Mouse (Mus musculus) hindbrain, embryonic 13.5 days (tissue): ENCODE data around the gene Camta1. TPM values are rescaled to one million over a fixed set of nuclear protein-coding genes. Genes with fewer than 3 reads are reported as not detected.

ENCODE experiments used
- ATAC-seq: fragments of 200-750 bp; cut with Nextera tagmentation; 2 replicates; pipeline ENCODE4 v1.8.0; 2017; ENCODE audit warnings: moderate TSS enrichment; ENCODE audit not compliant: low FRiP score
- H3K27ac ChIP-seq: fragments of 300-500 bp; sonication (generic); 2 replicates; pipeline ENCODE4 v1.5.1; 2015; ENCODE audit warnings: inconsistent platforms, mild to moderate bottlenecking, moderate library complexity
- H3K27me3 ChIP-seq: fragments of 300-500 bp; sonication (generic); 2 replicates; pipeline ENCODE4 v1.6.1; 2015; ENCODE audit warnings: mild to moderate bottlenecking, inconsistent platforms
- H3K36me3 ChIP-seq: fragments of 300-500 bp; sonication (generic); 2 replicates; pipeline ENCODE4 v1.6.1; 2015; ENCODE audit warnings: mild to moderate bottlenecking, inconsistent platforms
- H3K4me1 ChIP-seq: fragments of 300-500 bp; sonication (generic); replicated peaks from 2 replicates; pipeline ENCODE4 v1.6.1; 2015; ENCODE audit warnings: inconsistent platforms
- H3K4me2 ChIP-seq: fragments of 300-500 bp; sonication (generic); 2 replicates; pipeline ENCODE4 v1.6.1; 2015; ENCODE audit warnings: inconsistent platforms, mild to moderate bottlenecking, moderate library complexity
- H3K4me3 ChIP-seq: fragments of 300-500 bp; sonication (generic); 2 replicates; pipeline ENCODE4 v1.5.1; 2015; ENCODE audit warnings: mild to moderate bottlenecking, inconsistent platforms
- H3K9ac ChIP-seq: fragments of 300-500 bp; sonication (generic); 2 replicates; pipeline ENCODE4 v1.6.1; 2015; ENCODE audit warnings: mild to moderate bottlenecking, inconsistent platforms
- H3K9me3 ChIP-seq: fragments of 300-500 bp; sonication (generic); 2 replicates; pipeline ENCODE4 v1.6.1; 2016; ENCODE audit warnings: inconsistent platforms
- WGBS: fragments of 180-500 bp; shearing (Covaris S2); methylation state at CpG from one replicate; pipeline ENCODE4 v1.1.7; 2015; 5-methylcytosine and 5-hydroxymethylcytosine counted together
- polyA plus RNA-seq: library from polyadenylated mRNA; unstranded; fragments of >200 nt; fragmentation: Nextera tagmentation; extraction: Ambion mirVana; gene quantifications from 2 replicates; pipeline ENCODE4 v1.2.1, GENCODE M21; 2015

Gene Camta1
- polyA plus RNA-seq, 1 experiment from 2014 or later = 159 TPM

- no peak overlapping the region for H3K4me3 ChIP-seq
- no peaks in the 10 kb centered on the region for H3K9me3 ChIP-seq
- H3K4me2 ChIP-seq = no peak overlapping the region
- 0 out of 2 replicates have a peak, but pooled peaks cover 9% of the 10 kb centered on the region for H3K27me3 ChIP-seq
- no peak overlapping the region for H3K27ac ChIP-seq
- peaks cover 36% of the 10 kb centered on the region for H3K4me1 ChIP-seq
- H3K36me3 ChIP-seq = no peaks in the 10 kb centered on the region
- WGBS = 49% methylated on average over 23 of the region's 23 CpGs
- H3K9ac ChIP-seq = no peak overlapping the region
- no peak for ATAC-seq
These were observed 526.5 kb downstream of the Camta1 start for GRCm38 (mm10) chr4:151334951-151335742.

DNA sequence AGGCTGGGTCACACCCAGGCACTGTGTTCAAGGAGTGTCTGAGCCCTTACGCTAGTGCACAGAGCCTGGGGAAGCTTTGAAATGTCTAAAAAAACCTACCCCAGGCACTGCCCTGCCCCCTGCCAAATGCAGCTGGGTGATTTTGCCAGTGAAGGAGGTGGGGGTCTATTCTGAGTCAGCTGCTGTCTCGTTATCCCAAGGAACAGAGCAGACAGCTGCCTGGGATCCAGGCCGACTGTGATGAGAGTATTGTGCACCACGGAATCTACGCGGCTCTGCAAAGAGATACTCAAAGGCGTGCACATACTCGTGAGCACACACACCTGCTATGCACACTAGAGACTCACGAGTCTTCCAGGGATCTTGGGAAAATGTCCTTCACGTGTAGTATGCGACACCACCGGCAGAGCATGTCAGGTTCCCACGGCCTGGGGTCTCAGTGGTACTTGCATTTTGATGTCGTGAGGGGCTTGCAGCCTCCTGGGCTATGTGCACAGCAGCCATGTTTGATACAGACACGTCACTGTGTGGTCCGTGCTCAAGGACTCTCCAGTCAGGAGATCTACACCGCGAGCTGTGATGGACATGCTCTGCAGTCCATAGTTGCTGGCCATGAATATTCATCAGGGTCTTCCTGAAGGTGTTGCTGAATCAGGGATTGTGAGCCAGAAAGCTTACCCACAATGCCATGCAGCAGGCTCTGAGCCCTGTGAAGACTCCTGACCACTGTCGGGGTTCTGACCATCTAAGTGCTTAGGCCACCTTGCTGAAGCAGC lies 529.4 kb downstream of the Camta1 start:
- H3K36me3 ChIP-seq = no peaks in the 10 kb centered on the region
- ATAC-seq = no peak
- H3K27ac ChIP-seq = peak overlapping the region; percentile 45; the same call in 1 of the 2 replicates
- no peaks in the 10 kb centered on the region for H3K9me3 ChIP-seq
- no peaks in the 10 kb centered on the region for H3K27me3 ChIP-seq
- peaks cover 20% of the 10 kb centered on the region for H3K4me1 ChIP-seq
- H3K9ac ChIP-seq = no peak overlapping the region
- 72% methylated on average over 19 of the region's 19 CpGs for whole genome bisulfite sequencing
- no peak overlapping the region for H3K4me3 ChIP-seq
- no peak overlapping the region for H3K4me2 ChIP-seq

DNA sequence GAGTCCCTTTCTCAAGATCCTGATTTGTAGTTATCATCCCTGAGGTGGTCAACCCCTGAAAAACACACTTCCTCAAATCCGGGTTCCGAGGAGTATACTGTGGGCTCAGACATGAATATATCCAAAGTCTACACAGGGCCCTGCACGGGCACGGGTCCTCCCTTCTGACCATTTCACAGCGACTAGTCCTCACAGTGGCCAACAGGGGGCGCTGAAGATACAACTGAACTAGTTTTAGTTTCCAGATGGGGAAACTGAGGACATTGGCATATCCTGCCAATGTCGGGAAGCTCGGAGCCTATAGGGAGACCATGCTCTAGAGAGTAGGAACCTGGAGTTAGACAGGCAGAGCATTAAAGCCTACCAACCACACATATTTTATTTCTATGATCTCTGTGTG lies 530.7 kb downstream of the Camta1 start:
- H3K9ac ChIP-seq = no peak overlapping the region
- H3K36me3 ChIP-seq = no peaks in the 10 kb centered on the region
- peaks cover 24% of the 10 kb centered on the region for H3K4me1 ChIP-seq
- no peaks in the 10 kb centered on the region for H3K27me3 ChIP-seq
- 66% methylated on average over 8 of the region's 8 CpGs for WGBS
- H3K27ac ChIP-seq = no peak overlapping the region
- H3K9me3 ChIP-seq = no peaks in the 10 kb centered on the region
- no peak overlapping the region for H3K4me2 ChIP-seq
- ATAC-seq = no peak
- H3K4me3 ChIP-seq = no peak overlapping the region

DNA sequence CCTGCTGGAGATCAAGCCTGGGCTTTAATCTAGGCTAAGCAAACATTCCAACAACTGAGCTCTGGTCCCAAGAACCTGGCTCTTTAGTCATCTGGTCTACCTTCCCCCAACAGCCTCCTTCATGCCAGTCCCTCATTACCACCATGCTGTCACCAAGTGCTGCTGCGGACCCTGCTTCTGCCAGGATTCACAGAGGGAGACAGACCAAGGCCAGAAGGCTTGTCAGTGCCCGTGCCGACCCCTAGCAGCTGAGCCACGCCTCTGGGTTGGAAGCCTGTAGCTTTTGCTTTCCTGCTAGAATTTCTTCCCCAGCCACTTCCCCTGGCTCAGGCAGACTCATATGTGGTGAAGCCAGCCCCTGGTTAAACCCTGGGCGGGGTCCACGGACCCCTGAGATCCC lies 533.6 kb downstream of the Camta1 start:
- Histone ChIP-seq H3K4me3 (no peak overlapping the region), H3K9me3 (no peaks in the 10 kb centered on the region), H3K4me2 (no peak overlapping the region), H3K27me3 (no peaks in the 10 kb centered on the region), H3K9ac (no peak overlapping the region), H3K27ac (no peak overlapping the region), H3K36me3 (no peaks in the 10 kb centered on the region), H3K4me1 (peaks cover 19% of the 10 kb centered on the region; the same call in 1 of the 2 replicates)
- 79% methylated on average over 6 of the region's 6 CpGs for WGBS
- ATAC-seq = no peak

DNA sequence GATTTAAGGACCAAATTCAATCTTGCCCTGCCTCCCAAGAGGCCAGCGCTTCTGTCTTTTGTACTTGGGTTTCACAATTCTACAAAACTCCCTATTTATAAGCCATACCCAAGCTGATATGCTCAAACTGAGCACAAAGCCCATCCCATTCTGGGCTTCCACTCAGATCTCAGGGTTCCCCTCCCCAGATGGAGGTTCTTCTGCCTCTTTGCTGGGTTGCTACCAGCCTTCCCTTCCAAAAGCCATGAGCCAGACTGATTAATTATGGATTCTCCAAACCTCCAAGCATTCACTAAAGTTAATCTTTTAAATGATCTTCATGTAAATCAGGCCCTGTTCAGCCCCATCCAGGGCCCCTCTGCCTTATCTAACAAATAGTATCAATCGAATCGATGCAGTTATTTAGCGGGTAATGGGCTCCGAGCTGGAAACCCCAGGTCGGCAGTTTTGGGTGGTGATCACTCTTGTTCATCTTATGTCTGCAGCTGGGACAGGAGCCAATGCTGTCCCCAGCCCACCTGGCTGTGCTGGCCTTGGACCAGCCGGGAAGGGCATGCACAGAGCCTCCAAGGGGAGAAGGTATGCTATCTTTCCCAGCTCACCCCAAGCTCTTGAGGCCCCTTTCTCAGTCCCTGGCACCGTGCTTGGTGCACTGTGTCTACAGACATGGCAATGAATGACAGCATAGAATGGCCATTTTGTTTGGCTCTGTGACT lies 534.5 kb downstream of the Camta1 start:
- Histone ChIP-seq H3K4me3 (no peak overlapping the region), H3K36me3 (no peaks in the 10 kb centered on the region), H3K9ac (no peak overlapping the region), H3K4me1 (peaks cover 10% of the 10 kb centered on the region; the same call in 1 of the 2 replicates), H3K9me3 (no peaks in the 10 kb centered on the region), H3K27ac (no peak overlapping the region; the same call in 1 of the 2 replicates), H3K27me3 (no peaks in the 10 kb centered on the region), H3K4me2 (no peak overlapping the region)
- 87% methylated on average over 8 of the region's 8 CpGs for WGBS
- ATAC-seq = no peak

- Histone ChIP-seq H3K9ac (no peak overlapping the region), H3K4me2 (no peak overlapping the region), H3K27ac (peak overlapping the region; percentile 61), H3K4me3 (no peak overlapping the region), H3K36me3 (no peaks in the 10 kb centered on the region), H3K9me3 (no peaks in the 10 kb centered on the region), H3K27me3 (peaks cover 6% of the 10 kb centered on the region; the same call in 1 of the 2 replicates), H3K4me1 (peaks cover 25% of the 10 kb centered on the region)
- no peak for ATAC-seq
- 75% methylated on average over 10 of the region's 10 CpGs for WGBS
These were observed 545.2 kb downstream of the Camta1 start for GRCm38 (mm10) chr4:151316428-151316827.

DNA sequence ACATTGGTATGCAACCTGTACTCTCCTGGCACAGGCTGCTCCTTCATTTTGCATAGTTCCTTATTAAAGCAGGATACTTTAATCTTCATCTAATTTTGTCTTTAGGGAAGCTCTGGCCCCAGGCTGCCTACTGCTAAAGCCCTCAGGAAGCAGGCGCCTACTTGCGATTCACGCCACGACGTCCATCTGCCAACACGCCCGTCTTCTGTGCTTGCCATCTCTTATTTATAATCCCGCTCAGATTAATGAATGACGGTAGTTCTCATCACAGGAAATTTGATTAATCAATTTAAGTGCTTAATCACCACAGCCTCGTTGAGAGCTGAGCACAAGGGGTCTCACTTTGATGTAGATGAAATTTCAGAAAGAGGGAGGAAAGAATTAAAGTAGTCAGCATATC lies 546.0 kb downstream of the Camta1 start:
- peaks cover 6% of the 10 kb centered on the region; the same call in 1 of the 2 replicates for H3K27me3 ChIP-seq
- H3K36me3 ChIP-seq = no peaks in the 10 kb centered on the region
- no peaks in the 10 kb centered on the region for H3K9me3 ChIP-seq
- no peak for ATAC-seq
- no peak overlapping the region for H3K27ac ChIP-seq
- peaks cover 32% of the 10 kb centered on the region for H3K4me1 ChIP-seq
- WGBS = 58% methylated on average over 10 of the region's 10 CpGs
- H3K4me3 ChIP-seq = no peak overlapping the region
- H3K4me2 ChIP-seq = no peak overlapping the region
- no peak overlapping the region for H3K9ac ChIP-seq

DNA sequence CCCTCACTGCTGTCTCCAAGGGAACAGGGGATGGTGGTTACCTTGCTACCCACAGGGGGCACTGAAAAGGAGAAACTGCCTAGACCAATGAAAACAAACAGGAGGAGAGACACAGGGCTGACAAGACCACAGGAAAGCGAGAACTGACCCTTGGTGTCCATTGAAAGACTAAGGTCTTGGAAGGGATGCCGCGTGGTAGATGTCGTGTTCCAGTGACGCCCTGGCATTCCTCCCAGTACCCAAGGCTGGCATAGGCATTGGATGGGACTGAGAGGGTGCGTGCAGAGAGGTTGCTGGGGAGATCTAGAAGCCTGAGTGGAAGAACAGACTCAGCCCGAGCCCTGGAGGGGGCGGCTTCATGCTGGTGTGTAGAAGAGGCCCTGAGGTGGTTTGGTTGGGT lies 550.9 kb downstream of the Camta1 start:
- no peaks in the 10 kb centered on the region for H3K9me3 ChIP-seq
- peaks cover 6% of the 10 kb centered on the region; the same call in 1 of the 2 replicates for H3K27me3 ChIP-seq
- no peak overlapping the region for H3K4me2 ChIP-seq
- peak overlapping the region; percentile 76 for H3K27ac ChIP-seq
- WGBS = 85% methylated on average over 8 of the region's 8 CpGs
- H3K4me3 ChIP-seq = no peak overlapping the region
- H3K9ac ChIP-seq = no peak overlapping the region
- H3K36me3 ChIP-seq = no peaks in the 10 kb centered on the region
- H3K4me1 ChIP-seq = peaks cover 43% of the 10 kb centered on the region
- ATAC-seq = no peak

DNA sequence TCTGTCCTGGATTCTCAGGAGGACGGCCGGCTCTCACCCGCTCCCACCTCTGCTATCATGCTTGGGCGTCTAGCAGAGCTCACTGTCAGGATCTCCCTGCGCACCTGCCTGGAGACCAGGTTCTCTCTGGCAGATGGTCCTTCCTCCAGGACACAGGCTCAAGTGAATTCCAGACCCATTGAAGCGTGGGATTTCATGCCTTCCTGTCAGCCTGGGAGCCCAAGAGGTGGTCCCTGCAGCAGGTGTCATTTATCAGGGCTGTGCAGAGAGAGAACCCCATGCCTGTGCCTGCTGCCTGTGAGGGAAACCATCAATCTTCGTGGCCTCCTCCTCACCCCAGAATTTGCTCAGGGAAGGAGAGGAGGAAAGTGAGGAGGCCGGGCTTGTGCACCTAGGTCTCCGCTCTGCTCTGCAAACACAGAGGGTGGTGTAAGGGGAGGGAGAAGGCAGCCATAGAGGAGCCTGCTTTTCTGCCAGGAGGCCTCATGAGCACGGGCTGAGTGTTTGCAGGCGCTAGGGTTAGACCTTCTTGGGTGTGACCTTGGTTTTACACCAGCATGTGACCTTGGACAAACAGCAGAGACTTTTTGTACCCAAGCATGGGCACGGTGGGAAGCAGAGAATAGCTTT lies 551.5 kb downstream of the Camta1 start:
- Histone ChIP-seq H3K4me2 (no peak overlapping the region), H3K27ac (peak overlapping the region; percentile 76), H3K36me3 (no peaks in the 10 kb centered on the region), H3K9ac (no peak overlapping the region), H3K9me3 (no peaks in the 10 kb centered on the region), H3K4me1 (peaks cover 39% of the 10 kb centered on the region), H3K4me3 (no peak overlapping the region), H3K27me3 (peaks cover 6% of the 10 kb centered on the region; the same call in 1 of the 2 replicates)
- 49% methylated on average over 12 of the region's 12 CpGs for WGBS
- no peak for ATAC-seq

GRCm38 (mm10) chr4:151306890-151307289 lies 554.8 kb downstream of the Camta1 start:
- H3K9me3 ChIP-seq = no peaks in the 10 kb centered on the region
- H3K4me1 ChIP-seq = peaks cover 51% of the 10 kb centered on the region
- peak overlapping the region; percentile 80 for H3K27ac ChIP-seq
- H3K9ac ChIP-seq = 0 out of 2 replicates have a peak overlapping the region, but pooled peaks have one; percentile 8
- H3K36me3 ChIP-seq = no peaks in the 10 kb centered on the region
- no peak overlapping the region for H3K4me2 ChIP-seq
- H3K4me3 ChIP-seq = no peak overlapping the region
- no peak for ATAC-seq
- WGBS = 85% methylated on average over 11 of the region's 11 CpGs
- H3K27me3 ChIP-seq = no peaks in the 10 kb centered on the region

DNA sequence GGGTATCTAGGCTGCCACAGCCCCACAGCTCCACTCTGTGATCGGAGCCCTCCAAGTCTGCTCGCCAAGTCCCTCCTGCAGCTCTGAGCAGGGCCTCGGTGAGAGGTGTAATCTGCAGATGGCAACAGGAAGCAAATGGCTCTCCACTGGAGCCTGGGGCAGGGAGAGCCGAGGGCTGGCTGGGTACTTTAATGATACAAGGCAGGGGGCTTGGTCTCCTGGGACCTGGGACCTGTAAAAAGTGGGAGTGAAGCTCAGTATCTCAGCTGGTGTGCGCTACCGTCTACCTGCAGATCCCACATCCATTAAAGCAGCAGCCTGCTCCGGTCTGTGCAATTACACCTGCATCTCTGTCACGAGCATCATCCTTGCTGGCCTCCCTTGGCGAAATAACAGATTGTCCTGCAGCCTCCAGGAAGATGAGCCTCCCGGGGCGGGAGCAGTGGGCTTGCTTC lies 555.3 kb downstream of the Camta1 start:
- peaks cover 49% of the 10 kb centered on the region for H3K4me1 ChIP-seq

More for the DNA sequence above, 555.3 kb downstream of the Camta1 start:
- Histone ChIP-seq H3K9ac (0 out of 2 replicates have a peak overlapping the region, but pooled peaks have one; percentile 8), H3K9me3 (no peaks in the 10 kb centered on the region), H3K36me3 (no peaks in the 10 kb centered on the region), H3K4me2 (no peak overlapping the region), H3K27ac (peak overlapping the region; percentile 80), H3K27me3 (0 out of 2 replicates have a peak, but pooled peaks cover 2% of the 10 kb centered on the region), H3K4me3 (no peak overlapping the region)
- no peak for ATAC-seq
- 62% methylated on average over 11 of the region's 11 CpGs for WGBS
